Mouse (Mus musculus): Measurements from ENCODE around the gene 2610528J11Rik. TPM values are rescaled to one million over a fixed set of nuclear protein-coding genes. Genes with fewer than 3 reads are reported as not detected.

2610528J11Rik gene
- total and polyA plus RNA-seq, 3 experiments, result not detected

- TF ChIP-seq GATA1 (IDR thresholded peaks at IDR 0.05; ENCODE audit: borderline replicate concordance, low read length) (no peak), CTCF (IDR thresholded peaks at IDR 0.05; ENCODE audit: low read depth, low read length) (no peak), TAL1 (conservative IDR thresholded peaks at IDR 0.05; ENCODE audit: low read depth, low read length) (no peak), GATA2 (IDR thresholded peaks at IDR 0.05; ENCODE audit: borderline replicate concordance, low read depth, low read length) (no peak), POLR2AphosphoS5 (IDR thresholded peaks at IDR 0.05; ENCODE audit: insufficient replicate concordance, low read depth, low read length) (no peak)
- H3K4me3 ChIP-seq (ENCODE audit: low read depth, low read length), result no peak overlapping the region
- DNase-seq (ENCODE audit: low spot score) (no peak), ATAC-seq (ENCODE audit: extremely low read depth, insufficient number of reproducible peaks, low FRiP score, poor library complexity, severe bottlenecking) (no peak)
- no peaks in the 10 kb centered on the region for H3K9me3 ChIP-seq (replicated peaks)
- H3K36me3 ChIP-seq (replicated peaks), result no peaks in the 10 kb centered on the region
- no peaks in the 10 kb centered on the region for H3K4me1 ChIP-seq (ENCODE audit: insufficient read depth, low read depth, low read length)
- H3K27me3 ChIP-seq (ENCODE audit: insufficient read depth, low read length), result no peaks in the 10 kb centered on the region; the same call in 1 of the 2 replicates
Measured at GRCm38 (mm10) chr4:118509050-118509449, 17.7 kb upstream of the 2610528J11Rik start.

DNA sequence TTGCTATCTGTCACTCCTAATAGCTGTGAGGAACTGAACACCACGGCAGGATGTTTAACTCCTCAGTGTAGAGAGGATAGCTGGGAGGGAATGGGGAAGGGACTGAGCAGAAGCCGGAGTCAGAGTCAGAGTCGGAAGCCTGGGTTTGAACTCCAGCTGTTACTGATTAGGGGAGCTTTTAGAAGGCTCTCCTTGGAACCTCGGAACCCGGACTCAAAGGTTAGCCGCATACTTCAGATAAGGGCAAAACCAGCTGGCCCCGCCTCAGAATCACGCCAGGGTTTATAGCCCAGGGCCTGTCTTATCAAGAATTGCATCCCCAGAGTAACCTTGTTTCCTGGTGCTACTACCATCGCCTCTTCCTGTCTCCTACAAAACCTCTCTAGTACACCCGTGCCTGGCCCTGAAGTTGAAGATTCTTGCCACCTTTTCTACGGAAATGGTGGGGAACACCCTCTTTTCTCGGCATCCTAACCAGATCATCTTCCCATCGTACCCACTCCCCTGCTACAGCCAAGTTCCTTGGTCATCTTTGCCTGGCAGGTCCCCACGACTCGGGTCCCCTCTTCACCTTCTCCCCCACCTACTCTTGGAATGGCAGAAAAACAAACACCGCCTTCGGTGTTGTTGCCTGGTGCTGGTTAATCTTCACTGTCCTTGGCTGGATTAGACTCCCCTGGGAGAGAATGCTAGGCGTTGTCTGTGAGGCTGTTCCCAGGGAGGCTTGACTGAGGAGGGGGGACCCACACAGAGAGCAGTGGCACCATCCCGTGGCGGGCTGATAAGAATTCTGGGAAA lies 9.9 kb upstream of the 2610528J11Rik start:
- no peaks in the 10 kb centered on the region for H3K36me3 ChIP-seq (replicated peaks)
- no peak for TF ChIP-seq POLR2AphosphoS5 (IDR thresholded peaks at IDR 0.05; ENCODE audit: insufficient replicate concordance, low read depth, low read length)
- no peak for TF ChIP-seq TAL1 (conservative IDR thresholded peaks at IDR 0.05; ENCODE audit: low read depth, low read length)
- no peak for TF ChIP-seq GATA2 (IDR thresholded peaks at IDR 0.05; ENCODE audit: borderline replicate concordance, low read depth, low read length)
- no peak for TF ChIP-seq CTCF (IDR thresholded peaks at IDR 0.05; ENCODE audit: low read depth, low read length)
- no peak overlapping the region for H3K4me3 ChIP-seq (ENCODE audit: low read depth, low read length)
- ATAC-seq (ENCODE audit: extremely low read depth, insufficient number of reproducible peaks, low FRiP score, poor library complexity, severe bottlenecking), result no peak
- no peaks in the 10 kb centered on the region for H3K9me3 ChIP-seq (replicated peaks)
- DNase-seq (ENCODE audit: low spot score), result no peak
- H3K27me3 ChIP-seq (ENCODE audit: insufficient read depth, low read length), result peaks cover 27% of the 10 kb centered on the region
- H3K4me1 ChIP-seq (ENCODE audit: insufficient read depth, low read depth, low read length), result peaks cover 6% of the 10 kb centered on the region; the same call in 1 of the 2 replicates

- no peaks in the 10 kb centered on the region for H3K36me3 ChIP-seq (replicated peaks)
- no peak for ATAC-seq (ENCODE audit: extremely low read depth, insufficient number of reproducible peaks, low FRiP score, poor library complexity, severe bottlenecking)
- no peak overlapping the region for H3K4me3 ChIP-seq (ENCODE audit: low read depth, low read length)
- no peak for DNase-seq (ENCODE audit: low spot score)
- H3K4me1 ChIP-seq (ENCODE audit: insufficient read depth, low read depth, low read length), result peaks cover 6% of the 10 kb centered on the region; the same call in 1 of the 2 replicates
- H3K9me3 ChIP-seq (replicated peaks), result no peaks in the 10 kb centered on the region
- H3K27me3 ChIP-seq (ENCODE audit: insufficient read depth, low read length), result peaks cover 30% of the 10 kb centered on the region
- TF ChIP-seq CTCF (IDR thresholded peaks at IDR 0.05; ENCODE audit: low read depth, low read length) (no peak), GATA1 (IDR thresholded peaks at IDR 0.05; ENCODE audit: borderline replicate concordance, low read length) (no peak), GATA2 (IDR thresholded peaks at IDR 0.05; ENCODE audit: borderline replicate concordance, low read depth, low read length) (no peak), TAL1 (conservative IDR thresholded peaks at IDR 0.05; ENCODE audit: low read depth, low read length) (no peak), POLR2AphosphoS5 (IDR thresholded peaks at IDR 0.05; ENCODE audit: insufficient replicate concordance, low read depth, low read length) (no peak)
Measured at GRCm38 (mm10) chr4:118517497-118518146, 9.2 kb upstream of the 2610528J11Rik start.

GRCm38 (mm10) chr4:118518208-118518607 lies 8.6 kb upstream of the 2610528J11Rik start:
- Histone ChIP-seq H3K36me3 (replicated peaks) (no peaks in the 10 kb centered on the region), H3K9me3 (replicated peaks) (no peaks in the 10 kb centered on the region), H3K27me3 (ENCODE audit: insufficient read depth, low read length) (peaks cover 30% of the 10 kb centered on the region), H3K4me3 (ENCODE audit: low read depth, low read length) (no peak overlapping the region), H3K4me1 (ENCODE audit: insufficient read depth, low read depth, low read length) (peaks cover 6% of the 10 kb centered on the region; the same call in 1 of the 2 replicates)
- DNase-seq (ENCODE audit: low spot score), result no peak
- ATAC-seq (ENCODE audit: extremely low read depth, insufficient number of reproducible peaks, low FRiP score, poor library complexity, severe bottlenecking), result no peak
- TF ChIP-seq CTCF (IDR thresholded peaks at IDR 0.05; ENCODE audit: low read depth, low read length), result no peak
- TF ChIP-seq POLR2AphosphoS5 (IDR thresholded peaks at IDR 0.05; ENCODE audit: insufficient replicate concordance, low read depth, low read length), result no peak
- TF ChIP-seq TAL1 (conservative IDR thresholded peaks at IDR 0.05; ENCODE audit: low read depth, low read length), result no peak
- no peak for TF ChIP-seq GATA1 (IDR thresholded peaks at IDR 0.05; ENCODE audit: borderline replicate concordance, low read length)
- no peak for TF ChIP-seq GATA2 (IDR thresholded peaks at IDR 0.05; ENCODE audit: borderline replicate concordance, low read depth, low read length)

GRCm38 (mm10) chr4:118522248-118522647 lies 4.6 kb upstream of the 2610528J11Rik start:
- Histone ChIP-seq H3K9me3 (replicated peaks) (no peaks in the 10 kb centered on the region), H3K27me3 (ENCODE audit: insufficient read depth, low read length) (peaks cover 18% of the 10 kb centered on the region), H3K4me1 (ENCODE audit: insufficient read depth, low read depth, low read length) (0 out of 2 replicates have a peak, but pooled peaks cover under 1% of the 10 kb centered on the region), H3K4me3 (ENCODE audit: low read depth, low read length) (no peak overlapping the region), H3K36me3 (replicated peaks) (no peaks in the 10 kb centered on the region)
- DNase-seq (ENCODE audit: low spot score) (no peak), ATAC-seq (ENCODE audit: extremely low read depth, insufficient number of reproducible peaks, low FRiP score, poor library complexity, severe bottlenecking) (no peak)
- TF ChIP-seq CTCF (IDR thresholded peaks at IDR 0.05; ENCODE audit: low read depth, low read length), result no peak
- no peak for TF ChIP-seq GATA1 (IDR thresholded peaks at IDR 0.05; ENCODE audit: borderline replicate concordance, low read length)

GRCm38 (mm10) chr4:118523976-118524375 lies 2.8 kb upstream of the 2610528J11Rik start:
- peaks cover 19% of the 10 kb centered on the region for H3K27me3 ChIP-seq (ENCODE audit: insufficient read depth, low read length)
- no peaks in the 10 kb centered on the region for H3K36me3 ChIP-seq (replicated peaks)
- H3K4me1 ChIP-seq (ENCODE audit: insufficient read depth, low read depth, low read length), result no peaks in the 10 kb centered on the region
- DNase-seq (ENCODE audit: low spot score) (no peak), ATAC-seq (ENCODE audit: extremely low read depth, insufficient number of reproducible peaks, low FRiP score, poor library complexity, severe bottlenecking) (no peak)
- no peak for TF ChIP-seq CTCF (IDR thresholded peaks at IDR 0.05; ENCODE audit: low read depth, low read length)
- no peak for TF ChIP-seq TAL1 (conservative IDR thresholded peaks at IDR 0.05; ENCODE audit: low read depth, low read length)
- no peak for TF ChIP-seq POLR2AphosphoS5 (IDR thresholded peaks at IDR 0.05; ENCODE audit: insufficient replicate concordance, low read depth, low read length)
- TF ChIP-seq GATA2 (IDR thresholded peaks at IDR 0.05; ENCODE audit: borderline replicate concordance, low read depth, low read length), result no peak
- no peak for TF ChIP-seq GATA1 (IDR thresholded peaks at IDR 0.05; ENCODE audit: borderline replicate concordance, low read length)
- no peaks in the 10 kb centered on the region for H3K9me3 ChIP-seq (replicated peaks)
- H3K4me3 ChIP-seq (ENCODE audit: low read depth, low read length), result no peak overlapping the region

All from G1E (cell line).